Mouse (Mus musculus): ENCODE data around the gene Taok3. TPM values are rescaled to one million over a fixed set of nuclear protein-coding genes. Genes with fewer than 3 reads are reported as not detected.

Gene Taok3
- polyA plus RNA-seq, 1 experiment, result 6.3 TPM

GRCm38 (mm10) chr5:117214016-117214415, 94.1 kb downstream of the Taok3 start:
- no peak overlapping the region for H3K4me3 ChIP-seq (ENCODE audit: insufficient read depth, low read depth, low read length)
- H3K27ac ChIP-seq (replicated peaks; ENCODE audit: low read depth, low read length), result no peak overlapping the region
- H3K4me1 ChIP-seq (ENCODE audit: control insufficient read depth, insufficient read depth, insufficient read length, low read length), result no peaks in the 10 kb centered on the region

GRCm38 (mm10) chr5:117231059-117231458, 111.1 kb downstream of the Taok3 start:
- H3K4me1 ChIP-seq (ENCODE audit: control insufficient read depth, insufficient read depth, insufficient read length, low read length), result no peaks in the 10 kb centered on the region
- H3K4me3 ChIP-seq (ENCODE audit: insufficient read depth, low read depth, low read length), result no peak overlapping the region
- H3K27ac ChIP-seq (replicated peaks; ENCODE audit: low read depth, low read length), result no peak overlapping the region

- no peaks in the 10 kb centered on the region for H3K4me1 ChIP-seq (ENCODE audit: control insufficient read depth, insufficient read depth, insufficient read length, low read length)
- H3K4me3 ChIP-seq (ENCODE audit: insufficient read depth, low read depth, low read length), result no peak overlapping the region
- no peak overlapping the region for H3K27ac ChIP-seq (replicated peaks; ENCODE audit: low read depth, low read length)
Measured at GRCm38 (mm10) chr5:117236540-117236939, 116.6 kb downstream of the Taok3 start.

- Histone ChIP-seq H3K4me3 (ENCODE audit: insufficient read depth, low read depth, low read length) (no peak overlapping the region), H3K27ac (replicated peaks; ENCODE audit: low read depth, low read length) (no peak overlapping the region), H3K4me1 (ENCODE audit: control insufficient read depth, insufficient read depth, insufficient read length, low read length) (no peaks in the 10 kb centered on the region)
Measured at GRCm38 (mm10) chr5:117239106-117239505, 119.2 kb downstream of the Taok3 start.

- H3K27ac ChIP-seq (replicated peaks; ENCODE audit: low read depth, low read length), result no peak overlapping the region
- H3K4me1 ChIP-seq (ENCODE audit: control insufficient read depth, insufficient read depth, insufficient read length, low read length), result no peaks in the 10 kb centered on the region
- peak overlapping the region; percentile 51 for H3K4me3 ChIP-seq (ENCODE audit: insufficient read depth, low read depth, low read length)
Measured at GRCm38 (mm10) chr5:117240321-117240731, 120.4 kb downstream of the Taok3 start.

GRCm38 (mm10) chr5:117240761-117241322, 120.9 kb downstream of the Taok3 start:
- H3K4me3 ChIP-seq (ENCODE audit: insufficient read depth, low read depth, low read length), result peak overlapping the region; percentile 51
- H3K4me1 ChIP-seq (ENCODE audit: control insufficient read depth, insufficient read depth, insufficient read length, low read length), result no peaks in the 10 kb centered on the region
- no peak overlapping the region for H3K27ac ChIP-seq (replicated peaks; ENCODE audit: low read depth, low read length)

GRCm38 (mm10) chr5:117241935-117242531, 122.1 kb downstream of the Taok3 start:
- Histone ChIP-seq H3K4me3 (ENCODE audit: insufficient read depth, low read depth, low read length) (no peak overlapping the region), H3K4me1 (ENCODE audit: control insufficient read depth, insufficient read depth, insufficient read length, low read length) (no peaks in the 10 kb centered on the region), H3K27ac (replicated peaks; ENCODE audit: low read depth, low read length) (no peak overlapping the region)

GRCm38 (mm10) chr5:117242671-117243478, 122.9 kb downstream of the Taok3 start:
- H3K27ac ChIP-seq (replicated peaks; ENCODE audit: low read depth, low read length), result no peak overlapping the region
- no peaks in the 10 kb centered on the region for H3K4me1 ChIP-seq (ENCODE audit: control insufficient read depth, insufficient read depth, insufficient read length, low read length)
- H3K4me3 ChIP-seq (ENCODE audit: insufficient read depth, low read depth, low read length), result no peak overlapping the region

GRCm38 (mm10) chr5:117245170-117245569, 125.2 kb downstream of the Taok3 start:
- Histone ChIP-seq H3K4me1 (ENCODE audit: control insufficient read depth, insufficient read depth, insufficient read length, low read length) (no peaks in the 10 kb centered on the region), H3K4me3 (ENCODE audit: insufficient read depth, low read depth, low read length) (no peak overlapping the region), H3K27ac (replicated peaks; ENCODE audit: low read depth, low read length) (no peak overlapping the region)

GRCm38 (mm10) chr5:117248351-117248750, 128.4 kb downstream of the Taok3 start:
- H3K4me1 ChIP-seq (ENCODE audit: control insufficient read depth, insufficient read depth, insufficient read length, low read length), result no peaks in the 10 kb centered on the region
- H3K27ac ChIP-seq (replicated peaks; ENCODE audit: low read depth, low read length), result no peak overlapping the region
- H3K4me3 ChIP-seq (ENCODE audit: insufficient read depth, low read depth, low read length), result no peak overlapping the region

GRCm38 (mm10) chr5:117250796-117251195, 130.9 kb downstream of the Taok3 start:
- no peak overlapping the region for H3K4me3 ChIP-seq (ENCODE audit: insufficient read depth, low read depth, low read length)
- H3K4me1 ChIP-seq (ENCODE audit: control insufficient read depth, insufficient read depth, insufficient read length, low read length), result no peaks in the 10 kb centered on the region
- H3K27ac ChIP-seq (replicated peaks; ENCODE audit: low read depth, low read length), result no peak overlapping the region

GRCm38 (mm10) chr5:117251763-117252162, 131.8 kb downstream of the Taok3 start:
- H3K27ac ChIP-seq (replicated peaks; ENCODE audit: low read depth, low read length), result no peak overlapping the region
- no peak overlapping the region for H3K4me3 ChIP-seq (ENCODE audit: insufficient read depth, low read depth, low read length)
- no peaks in the 10 kb centered on the region for H3K4me1 ChIP-seq (ENCODE audit: control insufficient read depth, insufficient read depth, insufficient read length, low read length)

- no peak overlapping the region for H3K4me3 ChIP-seq (ENCODE audit: insufficient read depth, low read depth, low read length)
- no peaks in the 10 kb centered on the region for H3K4me1 ChIP-seq (ENCODE audit: control insufficient read depth, insufficient read depth, insufficient read length, low read length)
- H3K27ac ChIP-seq (replicated peaks; ENCODE audit: low read depth, low read length), result no peak overlapping the region
Measured at GRCm38 (mm10) chr5:117258276-117258675, 138.3 kb downstream of the Taok3 start.

GRCm38 (mm10) chr5:117263566-117263965, 143.6 kb downstream of the Taok3 start:
- Histone ChIP-seq H3K4me1 (ENCODE audit: control insufficient read depth, insufficient read depth, insufficient read length, low read length) (no peaks in the 10 kb centered on the region), H3K27ac (replicated peaks; ENCODE audit: low read depth, low read length) (no peak overlapping the region), H3K4me3 (ENCODE audit: insufficient read depth, low read depth, low read length) (no peak overlapping the region)

GRCm38 (mm10) chr5:117264701-117265100, 144.8 kb downstream of the Taok3 start:
- Histone ChIP-seq H3K27ac (replicated peaks; ENCODE audit: low read depth, low read length) (no peak overlapping the region), H3K4me1 (ENCODE audit: control insufficient read depth, insufficient read depth, insufficient read length, low read length) (no peaks in the 10 kb centered on the region), H3K4me3 (ENCODE audit: insufficient read depth, low read depth, low read length) (no peak overlapping the region)

- Histone ChIP-seq H3K4me1 (ENCODE audit: control insufficient read depth, insufficient read depth, insufficient read length, low read length) (no peaks in the 10 kb centered on the region), H3K27ac (replicated peaks; ENCODE audit: low read depth, low read length) (no peak overlapping the region), H3K4me3 (ENCODE audit: insufficient read depth, low read depth, low read length) (no peak overlapping the region)
Measured at GRCm38 (mm10) chr5:117267913-117268312, 148.0 kb downstream of the Taok3 start.
